Mouse (Mus musculus): ENCODE results near the gene Ell. TPM values are rescaled to one million over a fixed set of nuclear protein-coding genes. Genes with fewer than 3 reads are reported as not detected.
"Not testable (repeated sequence)": the region's sequence is repeated elsewhere in the genome, so short reads cannot be mapped to it uniquely, and the experiment has no call there.

The Ell gene
- polyA plus RNA-seq, 1 experiment, result 18.4 TPM

DNA sequence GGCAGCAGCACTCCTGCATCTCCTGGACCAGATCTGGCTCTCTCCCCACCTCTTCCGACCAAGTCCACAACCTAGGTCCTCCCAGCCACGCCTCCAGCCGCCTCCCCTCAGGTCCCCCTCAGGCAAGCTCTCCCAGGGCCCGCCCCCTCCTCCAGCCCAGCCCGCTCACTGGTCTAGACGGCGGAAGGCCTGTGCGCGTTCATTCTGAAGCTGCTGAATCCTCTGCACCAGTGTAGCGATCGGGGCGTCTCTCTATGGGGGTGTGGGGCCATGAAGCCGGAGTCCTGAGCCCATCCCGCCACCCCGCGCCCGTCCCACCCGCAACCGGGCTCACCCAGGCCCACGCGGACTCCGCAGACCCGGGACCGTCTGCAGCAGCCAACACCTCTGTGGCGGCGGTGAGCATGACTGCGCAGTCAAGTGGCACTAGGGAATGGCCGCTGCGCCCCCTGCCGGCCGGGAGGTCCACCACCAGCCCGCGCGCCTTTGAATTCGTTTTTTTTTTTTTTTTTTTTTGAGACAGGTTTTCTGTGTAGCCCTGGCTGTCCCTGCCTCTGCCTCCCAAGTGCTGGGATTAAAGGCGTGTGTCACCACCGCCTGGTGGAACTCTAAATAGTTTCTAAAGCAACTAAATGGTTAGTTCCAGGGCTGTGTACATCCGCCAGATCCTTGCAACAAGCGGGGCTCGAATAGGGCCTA is 32.8 kb upstream of the Ell start, which contains the start of gene Rex1bd:
Rex1bd (minus strand) TSS at position 425 of the 699 bp plus-strand sequence.
- no peak for DNase-seq (ENCODE audit: low read depth)

DNA sequence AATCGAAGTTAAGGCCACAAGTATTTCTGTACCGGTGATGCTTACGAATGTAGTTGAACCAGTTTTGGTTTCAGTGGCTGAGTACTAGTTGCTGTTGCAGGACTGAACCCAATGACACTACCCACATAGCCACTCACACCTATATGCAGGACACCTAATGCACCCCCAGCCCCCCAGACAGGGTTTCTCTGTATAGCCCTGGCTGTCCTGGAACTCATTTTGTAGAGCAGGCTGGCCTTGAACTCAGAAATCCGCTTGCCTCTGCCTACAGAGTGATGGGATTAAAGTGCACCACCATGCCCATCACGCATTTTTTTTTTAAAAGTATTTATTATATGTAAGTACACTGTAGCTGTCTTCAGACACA is 32.2 kb upstream of the Ell start:
- no peak for DNase-seq (ENCODE audit: low read depth)

DNA sequence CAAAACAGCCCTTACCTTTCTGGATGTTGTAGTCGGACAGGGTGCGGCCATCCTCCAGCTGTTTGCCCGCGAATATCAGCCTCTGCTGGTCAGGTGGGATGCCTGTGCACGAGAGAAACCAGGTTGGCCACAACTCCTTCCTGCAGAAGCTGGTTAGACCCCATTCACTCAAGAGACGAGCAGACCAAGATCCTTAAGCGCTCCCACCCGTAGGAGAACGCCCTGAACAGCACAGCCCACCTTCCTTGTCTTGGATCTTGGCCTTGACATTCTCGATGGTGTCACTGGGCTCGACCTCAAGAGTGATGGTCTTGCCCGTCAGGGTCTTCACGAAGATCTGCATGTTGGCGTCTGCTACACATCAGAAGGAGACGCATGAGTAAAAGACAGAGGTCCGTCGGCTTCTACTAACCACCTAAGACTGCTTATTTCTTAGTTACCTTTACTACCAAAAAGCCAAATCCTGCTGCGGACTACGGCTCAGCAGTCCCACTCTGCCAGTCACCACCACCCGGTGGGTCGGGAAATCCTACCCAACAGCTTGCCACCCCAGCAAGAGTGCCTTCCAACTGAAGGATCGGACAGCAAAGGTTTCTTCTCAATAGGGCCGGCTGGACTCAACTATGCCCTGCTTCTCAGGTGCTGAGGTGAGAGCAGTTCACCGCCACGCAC is 29.8 kb upstream of the Ell start:
- DNase-seq (ENCODE audit: low read depth), result no peak

DNA sequence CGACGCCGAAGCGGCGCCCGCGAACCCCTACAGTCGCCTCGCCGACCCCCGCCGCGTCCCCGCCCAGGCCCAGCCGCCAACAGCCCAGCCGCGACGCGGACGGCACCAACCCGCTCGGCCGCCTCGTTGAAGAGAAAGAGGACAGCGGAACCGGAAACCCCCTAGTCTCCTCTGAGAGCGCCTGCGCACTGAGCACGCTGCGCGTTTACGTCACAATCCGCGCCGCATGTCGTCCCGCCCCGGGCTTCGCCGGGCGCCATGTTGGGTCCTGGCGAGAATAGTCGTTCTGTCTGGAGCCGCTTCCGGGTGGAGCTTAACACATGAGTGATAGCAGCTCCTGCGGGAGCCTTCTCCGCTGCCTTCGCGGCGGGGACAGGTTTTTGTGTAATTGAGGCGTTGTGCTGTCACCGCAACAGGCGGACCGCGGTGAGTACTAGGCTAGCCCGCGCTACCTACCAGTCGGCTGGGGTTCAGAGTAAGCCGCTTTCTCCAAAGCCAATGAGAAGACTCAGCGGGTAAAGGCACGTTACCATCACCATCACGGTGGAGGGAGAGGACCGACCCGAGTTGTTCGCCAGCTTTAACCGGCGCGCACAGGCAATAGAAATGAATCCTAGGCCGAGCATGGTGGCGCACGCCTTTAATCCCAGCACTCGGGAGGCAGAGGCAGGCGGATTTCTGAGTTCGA is 28.9 kb upstream of the Ell start, which contains the start of gene Uba52:
Uba52 (minus strand) TSS at position 574 of the 688 bp plus-strand sequence.
- DNase-seq (ENCODE audit: low read depth), result no peak

DNA sequence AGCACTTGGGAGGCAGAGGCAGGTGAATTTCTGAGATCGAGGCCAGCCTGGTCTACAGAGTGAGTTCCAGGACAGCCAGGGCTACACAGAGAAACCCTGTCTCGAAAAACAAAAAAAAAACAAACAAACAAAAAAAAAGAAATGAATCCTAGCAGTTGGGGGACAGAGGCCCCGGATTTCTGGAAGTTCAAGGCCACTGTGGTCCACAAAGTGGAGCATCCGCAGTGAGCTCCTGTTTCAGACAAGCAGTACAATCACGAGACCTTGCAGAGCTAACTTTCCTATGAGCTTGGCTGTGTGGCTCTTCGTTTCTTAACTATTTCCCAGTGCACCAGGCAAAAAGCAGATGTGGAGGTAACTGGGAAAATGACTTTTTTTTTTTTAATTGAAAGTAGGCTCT is 28.1 kb upstream of the Ell start:
- not testable (repeated sequence) for DNase-seq (ENCODE audit: low read depth)

DNA sequence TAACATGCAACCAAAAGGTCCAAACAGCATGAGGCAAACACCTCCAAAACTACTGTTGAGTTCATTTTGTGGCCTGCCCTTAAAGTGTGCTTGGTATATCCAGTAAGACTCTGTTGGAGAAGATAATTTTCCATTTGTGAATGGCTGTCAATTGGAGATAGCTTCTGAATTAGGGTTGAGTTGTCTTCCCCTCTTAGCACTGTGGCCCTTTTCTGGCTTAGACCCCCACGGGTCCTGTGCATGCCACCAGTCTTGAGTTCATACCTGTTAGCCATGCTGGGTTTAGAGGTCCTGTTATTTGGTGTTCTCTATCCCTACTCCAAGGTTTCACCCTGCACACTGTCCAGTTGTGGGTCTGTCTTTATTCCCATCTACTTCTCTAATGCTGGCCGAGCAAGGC is 27.5 kb upstream of the Ell start:
- no peak for DNase-seq (ENCODE audit: low read depth)

DNA sequence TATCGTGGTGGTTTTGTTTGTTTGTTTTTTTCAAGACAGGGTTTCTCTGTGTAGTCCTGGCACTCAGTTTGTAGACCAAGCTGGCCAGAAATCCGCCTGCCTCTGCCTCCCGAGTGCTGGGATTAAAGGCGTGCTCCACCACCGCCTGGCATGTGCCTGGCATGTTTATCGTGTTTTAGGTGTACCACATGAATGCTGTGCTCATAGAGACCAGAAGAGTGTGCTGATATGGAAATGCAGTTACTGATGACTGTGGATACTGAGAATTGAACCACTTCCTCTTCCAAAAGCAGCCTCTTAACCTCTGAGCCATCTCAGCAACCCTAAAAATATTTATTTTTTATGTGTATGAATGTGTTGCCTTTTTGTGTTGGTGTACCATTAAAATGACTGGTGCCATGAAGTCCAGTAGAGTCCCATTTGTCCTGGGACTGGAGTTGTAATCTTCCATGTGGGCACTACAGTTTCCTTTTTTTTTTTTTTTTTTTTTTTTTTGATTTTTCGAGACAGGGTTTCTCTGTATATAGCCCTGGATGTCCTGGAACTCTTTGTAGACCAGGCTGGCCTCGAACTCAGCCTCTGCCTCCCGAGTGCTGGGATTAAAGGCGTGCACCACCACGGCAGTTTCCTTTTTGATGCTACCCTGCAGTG is 26.9 kb upstream of the Ell start:
- DNase-seq (ENCODE audit: low read depth), result no peak

DNA sequence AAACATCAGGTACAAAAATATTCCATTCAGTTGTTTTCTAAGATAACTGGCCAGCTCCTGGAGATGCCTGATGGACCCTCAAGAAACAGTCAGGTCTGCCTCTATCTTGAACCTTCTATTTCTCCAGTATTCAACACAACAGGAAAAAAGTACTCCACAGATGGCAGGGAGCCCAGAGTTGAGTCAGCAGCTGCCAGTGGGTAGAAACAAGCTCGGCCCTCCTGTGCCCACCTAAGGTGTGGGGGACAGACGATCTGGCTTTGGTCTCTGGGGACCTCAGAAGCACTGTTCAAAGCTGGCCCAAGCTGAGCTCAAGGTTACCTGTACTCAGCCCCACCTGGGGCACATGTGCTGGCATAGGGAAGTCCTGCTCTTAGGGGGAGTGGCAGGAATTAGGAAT is 25.8 kb upstream of the Ell start:
- DNase-seq (ENCODE audit: low read depth), result no peak

DNA sequence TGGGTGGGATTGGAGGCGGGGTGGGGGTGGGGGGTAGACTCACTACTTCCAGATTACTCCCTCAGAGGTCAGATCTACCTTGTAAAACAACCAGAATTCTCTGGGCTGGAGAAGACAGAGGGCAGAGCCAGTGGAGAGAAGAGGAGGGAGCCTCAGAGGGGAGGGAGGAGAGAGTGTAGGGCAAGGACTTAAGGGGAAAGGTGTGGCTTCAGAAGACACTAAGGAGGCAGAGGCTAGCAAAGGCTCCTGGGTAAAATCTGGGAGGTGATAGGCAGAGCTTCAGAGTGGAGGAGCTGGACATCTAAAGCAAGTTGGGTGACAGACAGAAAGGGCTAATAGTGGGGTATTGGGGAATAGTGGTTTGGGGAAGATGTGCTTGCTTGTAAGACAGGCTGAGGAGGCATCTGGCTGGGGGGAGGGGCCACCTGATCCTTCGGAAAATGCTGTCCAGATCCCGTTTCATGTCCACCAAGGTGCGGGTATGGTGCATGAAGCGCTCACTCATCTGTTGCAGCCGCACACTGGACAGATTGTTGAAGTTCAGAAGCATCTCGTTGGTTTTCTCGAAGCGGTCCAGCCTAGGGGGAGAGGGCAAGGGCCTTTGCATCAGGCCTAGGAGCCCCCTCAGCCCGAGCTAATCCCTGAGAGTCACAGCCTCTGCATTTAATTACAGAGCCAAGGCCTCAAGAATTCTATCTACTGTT is 21.2 kb upstream of the Ell start:
- DNase-seq (ENCODE audit: low read depth), result no peak

DNA sequence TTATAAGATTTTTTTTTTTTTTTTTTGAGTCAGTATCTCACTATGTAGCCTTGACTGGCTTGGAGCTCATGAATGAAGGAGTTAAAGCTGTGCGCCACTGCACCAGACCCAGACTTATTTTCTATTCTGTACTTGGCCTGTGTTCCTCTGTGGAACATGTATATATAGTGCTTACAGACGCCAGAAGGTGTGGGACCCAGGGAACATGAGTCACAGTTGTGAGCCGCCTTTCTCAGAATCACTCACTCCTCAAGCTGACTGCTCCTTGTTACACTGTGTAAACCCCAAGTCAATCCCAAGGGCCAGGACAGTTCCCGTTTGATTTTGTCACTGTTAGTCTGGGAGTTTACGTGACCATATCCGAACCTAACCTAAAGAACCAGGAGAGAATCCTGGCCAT is 20.2 kb upstream of the Ell start:
- DNase-seq (ENCODE audit: low read depth), result no peak

DNA sequence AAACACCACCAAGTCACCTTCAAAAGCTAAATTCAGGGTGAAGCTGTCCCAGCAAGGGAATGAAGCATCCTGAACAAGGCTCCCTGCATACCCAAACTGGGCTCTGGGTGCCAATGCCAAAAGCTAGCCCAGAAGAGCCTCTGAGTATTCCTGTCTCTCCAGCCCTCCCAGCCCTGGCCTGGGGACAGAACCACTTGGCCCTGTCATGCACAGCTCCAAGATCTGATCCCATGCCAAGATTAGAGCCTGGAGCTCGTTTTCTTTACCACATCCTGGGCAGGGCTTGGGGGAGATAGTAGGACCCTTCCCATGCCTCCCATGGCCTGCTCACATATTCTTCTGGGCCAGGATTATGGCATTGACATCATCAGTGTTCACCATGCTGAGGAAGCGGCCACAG is 19.7 kb upstream of the Ell start:
- no peak for DNase-seq (ENCODE audit: low read depth)

DNA sequence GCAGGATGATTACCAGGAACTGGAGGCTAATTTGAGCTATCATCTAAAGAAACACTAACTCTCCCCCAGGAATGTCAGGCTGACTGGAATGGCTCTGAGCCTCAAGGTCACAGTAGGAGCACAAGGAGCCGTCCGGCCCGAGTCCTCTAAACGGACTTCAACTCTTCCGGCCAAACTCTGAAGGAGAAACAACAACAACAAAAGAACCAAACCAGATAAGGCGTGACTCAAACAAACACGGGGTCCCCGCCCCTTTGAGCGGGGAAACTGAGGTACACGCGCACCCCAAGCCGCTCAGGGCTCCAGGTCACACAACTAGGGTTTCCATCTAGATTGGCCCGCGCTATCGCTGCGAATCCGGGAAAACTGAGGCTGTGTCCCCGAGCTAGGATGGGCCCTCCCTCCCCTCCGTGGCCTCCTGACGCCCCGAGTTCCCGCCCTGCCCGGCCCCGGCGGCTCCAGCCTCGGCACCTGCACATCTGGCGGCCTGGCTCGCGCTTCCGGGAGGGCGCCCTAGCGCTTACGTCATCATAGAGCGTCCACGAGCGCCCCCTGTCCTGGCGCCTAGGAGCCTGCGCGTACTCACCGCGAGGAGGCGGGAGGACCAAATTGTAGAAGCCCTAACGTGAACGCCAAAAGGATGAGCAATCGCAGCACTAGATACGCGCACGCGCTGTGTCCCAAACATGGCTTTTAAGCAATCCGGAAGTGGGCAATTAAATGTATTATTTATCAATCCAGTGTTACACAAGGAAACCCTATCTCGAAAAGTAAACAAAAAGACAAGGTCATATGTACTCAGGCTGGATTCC is 16.5 kb upstream of the Ell start:
- DNase-seq (ENCODE audit: low read depth), result no peak

DNA sequence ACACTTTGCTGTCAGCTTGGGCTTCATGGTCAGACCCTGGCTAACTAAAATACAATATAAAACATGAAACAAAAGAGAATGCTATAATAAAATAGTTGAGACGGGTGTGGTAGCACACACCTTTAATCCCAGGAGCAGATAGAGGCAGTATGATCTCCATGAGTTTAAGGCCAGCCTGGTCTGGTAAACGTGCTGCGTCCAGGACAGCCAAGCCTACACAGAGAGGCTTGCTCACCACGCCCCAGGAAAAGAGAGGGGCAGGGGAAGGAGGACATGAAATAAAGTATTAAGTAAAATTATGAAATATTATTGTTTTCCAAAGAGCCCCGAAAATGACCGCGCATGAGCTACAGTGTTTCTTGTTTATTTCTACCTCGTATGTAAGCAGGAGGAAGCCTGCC is 12.1 kb upstream of the Ell start:
- no peak for DNase-seq (ENCODE audit: low read depth)

DNA sequence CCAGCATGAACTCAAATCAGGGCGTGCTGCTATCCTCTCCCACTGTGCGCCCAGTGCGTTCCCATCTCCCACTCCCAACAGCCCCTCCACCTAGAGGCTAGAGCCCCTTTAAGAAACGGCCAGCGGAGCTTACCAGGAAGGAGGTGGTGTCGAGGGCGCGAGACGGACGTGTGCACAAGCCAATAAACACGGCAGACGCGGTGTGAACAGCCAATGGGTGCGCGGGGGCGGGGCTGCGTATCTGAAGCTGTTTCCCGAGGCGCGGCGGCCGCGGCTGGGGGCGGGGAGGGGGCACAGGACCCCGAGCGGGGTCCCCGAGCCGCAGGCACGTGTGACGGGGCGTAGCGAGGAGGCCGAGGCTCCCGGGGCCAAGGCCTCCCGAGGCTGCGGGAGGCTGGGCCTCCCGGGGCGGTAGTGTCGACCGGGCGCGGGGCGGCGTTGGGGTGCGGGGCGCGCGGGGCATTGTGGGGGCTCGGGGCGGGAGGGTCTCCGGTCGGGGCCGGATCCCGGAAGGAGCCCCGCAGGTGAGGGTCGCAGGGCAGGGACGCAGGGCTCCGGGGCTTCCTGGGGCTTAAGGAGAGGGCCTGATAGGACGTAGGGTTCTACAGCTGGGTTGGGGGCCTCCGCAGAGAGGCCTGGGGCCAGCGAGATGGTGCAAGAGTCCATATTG is 11.6 kb upstream of the Ell start, which contains the start of the genes Fkbp8 and Kxd1:
Fkbp8 (plus strand) TSS at position 213 of the 670 bp plus-strand sequence.
Kxd1 (minus strand) TSS at position 445 of the 670 bp plus-strand sequence.
- DNase-seq (ENCODE audit: low read depth), result no peak

DNA sequence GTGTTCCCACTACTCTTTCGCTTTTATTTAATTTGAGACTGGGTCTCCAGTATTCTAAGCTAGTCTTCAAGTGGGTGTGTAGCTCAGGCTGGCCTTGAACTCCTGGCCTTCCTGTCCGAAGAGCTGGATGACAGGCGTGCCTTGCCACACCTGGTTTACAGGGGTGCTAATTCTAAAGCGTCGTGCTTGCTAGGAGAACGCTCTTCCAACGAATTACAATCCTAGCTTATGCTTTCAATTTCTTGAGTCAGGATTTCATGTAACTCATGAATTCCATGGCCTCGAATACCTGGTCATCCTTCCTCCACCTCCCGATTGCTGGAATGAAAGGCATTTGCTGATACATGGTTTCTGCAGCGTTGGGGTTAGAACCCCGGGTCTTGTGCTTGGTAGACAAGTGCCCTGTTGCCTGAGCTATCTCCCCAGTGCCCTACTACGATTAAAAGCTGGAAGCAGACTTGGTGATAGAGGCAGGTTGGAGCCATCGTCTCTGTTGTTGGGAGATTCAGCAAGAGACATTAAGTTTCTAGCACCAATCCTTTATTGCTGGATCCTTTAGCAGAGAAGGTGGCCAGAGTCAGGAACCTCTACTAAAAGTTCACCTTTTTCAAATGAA is 11.0 kb upstream of the Ell start:
- DNase-seq (ENCODE audit: low read depth), result no peak

DNA sequence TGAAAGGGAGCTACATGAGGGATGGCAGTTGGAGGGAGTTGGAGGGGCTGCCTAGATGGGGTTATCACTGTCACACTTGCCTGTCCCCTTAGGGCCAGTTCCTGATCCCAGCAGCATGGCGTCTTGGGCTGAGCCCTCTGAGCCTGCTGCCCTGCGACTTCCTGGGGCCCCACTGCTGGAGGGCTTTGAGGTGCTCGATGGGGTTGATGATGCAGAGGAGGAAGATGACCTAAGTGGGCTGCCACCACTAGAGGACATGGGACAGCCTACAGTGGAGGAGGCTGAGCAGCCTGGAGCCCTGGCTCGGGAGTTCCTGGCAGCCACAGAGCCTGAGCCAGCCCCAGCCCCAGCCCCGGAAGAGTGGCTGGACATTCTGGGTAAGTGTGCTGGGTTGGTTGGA is 10.0 kb upstream of the Ell start:
- DNase-seq (ENCODE audit: low read depth), result no peak

DNA sequence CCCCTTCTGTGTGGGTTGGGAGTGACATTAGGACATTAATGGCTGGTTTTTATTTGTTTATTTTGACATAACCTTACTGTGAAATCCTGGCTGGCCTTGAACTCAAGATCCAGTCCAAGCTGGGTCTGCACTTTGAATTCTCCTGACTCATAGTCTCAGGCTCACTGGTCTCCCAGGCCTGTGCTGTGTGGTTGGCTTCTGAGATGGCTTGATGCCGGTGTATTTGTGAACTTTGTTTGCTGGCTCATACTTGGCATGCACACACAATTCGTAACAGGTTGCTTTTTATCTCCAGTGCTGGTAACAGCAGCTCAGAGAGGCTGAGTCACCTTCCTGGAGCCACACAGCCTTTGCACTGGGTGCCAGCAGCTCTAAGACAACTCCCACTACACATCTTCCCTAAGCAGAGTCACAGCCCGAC is 9.5 kb upstream of the Ell start:
- no peak for DNase-seq (ENCODE audit: low read depth)

DNA sequence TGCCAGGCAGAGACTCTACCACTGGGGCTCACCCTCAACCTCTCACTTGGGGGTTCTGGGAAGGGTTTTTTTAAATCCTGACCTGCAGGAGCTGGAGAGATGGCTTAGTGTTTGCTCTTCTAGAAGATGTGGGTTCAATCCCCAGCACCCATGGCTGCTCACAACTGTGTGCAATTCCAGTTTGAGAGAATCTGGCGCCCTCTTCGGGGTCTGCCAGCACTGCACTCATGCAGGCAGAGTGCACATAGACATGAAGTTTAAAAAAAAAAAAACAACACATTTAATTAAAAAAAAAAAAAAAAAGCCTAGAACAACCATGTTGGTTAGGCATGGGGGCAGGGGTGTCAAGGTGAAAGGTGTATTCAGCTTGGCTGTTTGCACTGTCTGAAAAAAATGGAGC is 8.9 kb upstream of the Ell start:
- no peak for DNase-seq (ENCODE audit: low read depth)

DNA sequence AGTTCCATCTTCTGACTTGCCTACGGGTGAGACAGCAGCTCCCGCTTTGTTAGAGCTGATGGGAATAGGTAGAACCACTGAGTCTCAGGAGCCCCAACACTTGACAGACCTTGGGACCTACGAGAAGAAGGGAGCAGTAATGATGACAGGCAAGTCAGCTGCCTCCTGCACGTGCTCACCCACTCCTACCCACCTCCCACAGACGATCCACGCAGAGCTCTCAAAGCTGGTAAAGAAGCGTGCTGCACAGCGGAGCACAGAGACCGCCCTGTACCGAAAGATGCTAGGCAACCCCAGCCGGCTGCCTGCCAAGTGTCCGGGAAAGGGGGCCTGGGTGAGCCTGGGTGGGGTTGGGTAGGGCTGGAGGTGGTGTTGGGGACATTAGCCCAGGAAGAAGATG is 5.0 kb upstream of the Ell start:
- no peak for DNase-seq (ENCODE audit: low read depth)

DNA sequence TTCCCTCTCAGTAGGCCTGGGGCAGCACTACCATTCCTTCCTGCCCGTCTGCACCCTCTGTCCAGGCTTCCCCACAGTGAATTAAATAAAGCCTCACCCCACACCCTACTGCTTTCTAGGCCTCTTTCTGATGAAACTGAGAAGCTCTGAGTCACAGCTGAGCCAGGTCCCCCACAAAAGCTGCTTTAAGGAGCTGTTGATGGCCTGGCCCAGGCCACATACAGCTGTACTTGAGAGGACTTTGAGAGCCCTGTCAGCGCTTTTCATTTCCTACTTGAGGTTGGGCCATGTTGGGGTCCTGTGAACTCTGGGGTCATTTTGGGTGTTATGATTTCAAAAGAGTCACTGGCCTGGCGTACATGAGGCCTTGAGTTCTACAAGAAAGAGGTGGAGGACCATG is 4.0 kb upstream of the Ell start:
- no peak for DNase-seq (ENCODE audit: low read depth)
